Mouse (Mus musculus) stomach, embryonic 16.5 days (tissue): ENCODE measurements around the gene Arhgap6. TPM values are rescaled to one million over a fixed set of nuclear protein-coding genes. Genes with fewer than 3 reads are reported as not detected.

Experiments used
- ATAC-seq: fragments of 200-750 bp; cut with Nextera tagmentation; 2 replicates; pipeline ENCODE4 v1.8.0; 2017; ENCODE audit warnings: moderate number of reproducible peaks, moderate TSS enrichment; ENCODE audit not compliant: insufficient read depth, low FRiP score
- H3K27ac ChIP-seq: fragments of 300-500 bp; sonication (generic); 2 replicates; pipeline ENCODE4 v1.5.1; 2014; ENCODE audit warnings: low read length
- H3K27me3 ChIP-seq: fragments of 300-500 bp; sonication (generic); 2 replicates; pipeline ENCODE4 v1.6.1; 2014; ENCODE audit warnings: low read length, control low read depth, mixed read lengths; ENCODE audit not compliant: control insufficient read depth, insufficient read depth
- H3K36me3 ChIP-seq: fragments of 300-500 bp; sonication (generic); 2 replicates; pipeline ENCODE4 v1.6.1; 2014; ENCODE audit warnings: low read length; ENCODE audit not compliant: control insufficient read depth, insufficient read depth
- H3K4me1 ChIP-seq: fragments of 300-500 bp; sonication (generic); 2 replicates; pipeline ENCODE4 v1.6.1; 2014; ENCODE audit warnings: low read length, control low read depth, mixed read lengths; ENCODE audit not compliant: control insufficient read depth, insufficient read depth
- H3K4me2 ChIP-seq: fragments of 300-500 bp; sonication (generic); 2 replicates; pipeline ENCODE4 v1.6.1; 2014; ENCODE audit warnings: low read depth, low read length, mixed read lengths
- H3K4me3 ChIP-seq: fragments of 300-500 bp; sonication (generic); replicated peaks from 2 replicates; pipeline ENCODE4 v1.5.1; 2014; ENCODE audit warnings: mild to moderate bottlenecking, low read length
- H3K9ac ChIP-seq: fragments of 300-500 bp; sonication (generic); 2 replicates; pipeline ENCODE4 v1.6.1; 2014; ENCODE audit warnings: low read length
- H3K9me3 ChIP-seq: fragments of 300-500 bp; sonication (generic); replicated peaks from 2 replicates; pipeline ENCODE4 v1.6.1; 2016; ENCODE audit warnings: low read length, control low read depth; ENCODE audit not compliant: control insufficient read depth
- WGBS: fragments of 180-500 bp; shearing (Covaris S2); extraction: QIAGEN DNeasy Blood & Tissue Kit; methylation state at CpG from one replicate; pipeline ENCODE4 v1.1.7; 2014; 5-methylcytosine and 5-hydroxymethylcytosine counted together
- polyA plus RNA-seq: library from polyadenylated mRNA; unstranded; fragments of >200 nt; fragmentation: Nextera tagmentation; extraction: Ambion mirVana; gene quantifications from 2 replicates; pipeline ENCODE4 v1.2.1, GENCODE M21; 2015

Arhgap6 gene
- polyA plus RNA-seq, 1 experiment from 2014 or later, result 7.4 TPM

DNA sequence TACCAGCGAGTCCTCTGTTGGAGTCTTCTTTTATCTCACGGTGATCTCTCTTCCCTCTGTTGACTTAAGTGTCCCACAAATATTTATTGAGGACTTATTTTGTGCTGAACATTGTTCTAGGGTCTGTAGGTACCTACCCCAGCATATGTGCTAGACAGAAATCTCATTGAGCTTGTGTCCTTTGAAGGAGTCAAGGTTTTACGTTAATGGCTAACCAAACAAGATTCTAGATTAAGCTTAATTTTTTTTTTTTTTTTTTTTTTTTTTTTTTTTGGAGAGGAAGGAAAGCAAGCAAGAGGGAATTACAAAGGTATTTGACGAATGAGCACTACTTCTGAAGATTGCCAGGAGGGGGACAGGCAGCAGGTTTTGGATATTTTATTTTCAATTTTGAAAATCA is 242.5 kb downstream of the Arhgap6 start:
- Histone ChIP-seq H3K4me2 (peak overlapping the region; percentile 56), H3K27me3 (no peaks in the 10 kb centered on the region; the same call in 1 of the 2 replicates), H3K4me3 (peak overlapping the region; percentile 55), H3K27ac (0 out of 2 replicates have a peak overlapping the region, but pooled peaks have one; percentile 18), H3K4me1 (no peaks in the 10 kb centered on the region), H3K9me3 (no peaks in the 10 kb centered on the region), H3K9ac (peak overlapping the region; percentile 74), H3K36me3 (no peaks in the 10 kb centered on the region)
- WGBS, result 44% methylated on average over 4 of the region's 4 CpGs
- no peak for ATAC-seq

DNA sequence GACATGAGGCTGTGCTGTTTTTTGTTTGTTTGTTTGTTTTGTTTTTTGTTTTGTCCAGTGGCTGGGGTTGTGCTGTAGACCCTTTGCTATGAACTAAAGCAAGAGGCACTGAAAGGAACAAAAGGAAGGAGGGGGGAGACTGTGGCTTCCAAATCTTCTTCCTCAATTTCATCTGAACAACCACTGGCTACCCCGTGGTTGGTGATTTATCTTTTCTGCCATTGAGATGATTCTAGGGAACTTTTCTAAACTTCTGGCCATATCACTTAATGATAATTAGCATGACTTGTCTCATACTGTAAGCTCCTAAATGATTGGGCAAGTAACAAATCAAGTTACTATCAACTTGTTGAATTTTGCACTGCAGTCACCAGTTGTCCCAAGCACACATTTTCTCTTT is 249.0 kb downstream of the Arhgap6 start:
- Histone ChIP-seq H3K9ac (no peak overlapping the region), H3K27me3 (no peaks in the 10 kb centered on the region; the same call in 1 of the 2 replicates), H3K4me1 (no peaks in the 10 kb centered on the region), H3K4me2 (no peak overlapping the region), H3K36me3 (no peaks in the 10 kb centered on the region), H3K27ac (no peak overlapping the region), H3K9me3 (no peaks in the 10 kb centered on the region), H3K4me3 (no peak overlapping the region)
- 52% methylated on average over 1 of the region's 1 CpGs for WGBS
- ATAC-seq, result no peak

DNA sequence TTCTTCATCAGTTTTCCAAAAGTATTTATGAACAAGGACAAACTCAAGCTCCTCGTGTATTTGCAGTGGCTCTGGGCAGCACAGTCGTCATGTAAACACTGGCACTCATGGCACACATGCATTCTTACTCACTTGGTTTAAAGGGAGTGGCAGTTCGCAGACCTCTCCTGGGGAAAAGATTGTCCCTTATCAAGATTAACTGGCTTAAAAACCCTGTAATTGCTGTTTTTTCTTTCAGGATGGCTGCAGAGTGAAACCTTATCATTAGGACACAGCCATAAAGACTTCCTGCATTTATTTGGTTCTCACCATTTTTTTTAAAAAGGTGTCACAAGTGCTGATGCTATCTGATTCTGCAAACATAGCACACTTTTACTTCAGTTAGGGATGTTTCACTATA is 252.7 kb downstream of the Arhgap6 start:
- Histone ChIP-seq H3K9me3 (no peaks in the 10 kb centered on the region), H3K4me3 (no peak overlapping the region), H3K27ac (no peak overlapping the region), H3K27me3 (no peaks in the 10 kb centered on the region; the same call in 1 of the 2 replicates), H3K36me3 (no peaks in the 10 kb centered on the region), H3K4me1 (no peaks in the 10 kb centered on the region), H3K4me2 (no peak overlapping the region), H3K9ac (no peak overlapping the region)
- WGBS, result 45% methylated on average over 3 of the region's 3 CpGs
- ATAC-seq, result no peak

GRCm38 (mm10) chrX:169049550-169049949 is 254.7 kb downstream of the Arhgap6 start:
- no peaks in the 10 kb centered on the region for H3K27me3 ChIP-seq
- no peaks in the 10 kb centered on the region for H3K36me3 ChIP-seq
- no peak for ATAC-seq
- H3K4me3 ChIP-seq, result no peak overlapping the region
- no peak overlapping the region for H3K9ac ChIP-seq
- no peaks in the 10 kb centered on the region for H3K4me1 ChIP-seq
- H3K9me3 ChIP-seq, result no peaks in the 10 kb centered on the region
- H3K4me2 ChIP-seq, result no peak overlapping the region
- no peak overlapping the region for H3K27ac ChIP-seq

DNA sequence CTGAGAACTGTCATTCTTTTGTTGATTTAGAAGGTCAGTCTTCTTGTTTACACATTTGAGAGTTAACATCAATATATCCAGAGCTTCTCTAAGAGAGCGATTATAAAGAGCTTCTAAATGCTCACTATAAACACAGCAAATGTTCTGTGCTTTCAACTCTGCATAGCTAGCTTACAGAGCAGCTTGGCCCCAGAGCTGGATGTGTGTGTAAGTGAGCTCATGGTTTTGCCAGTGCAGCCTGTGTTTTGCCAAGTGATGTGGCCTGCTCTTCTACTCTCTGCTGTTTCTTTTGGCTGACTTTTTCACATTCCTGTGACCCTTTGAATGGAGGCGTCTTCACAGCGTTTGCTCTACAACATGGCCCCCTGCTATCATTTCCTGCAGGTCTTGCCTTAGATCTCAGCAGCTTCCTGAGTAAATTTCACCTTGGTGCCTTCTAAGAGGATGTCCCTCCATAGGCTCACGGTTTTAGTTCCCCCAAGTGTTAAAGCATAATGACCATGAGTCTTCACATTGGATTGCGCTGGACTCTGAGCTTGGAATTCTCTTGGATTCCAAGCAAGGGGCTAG is 259.1 kb downstream of the Arhgap6 start:
- ATAC-seq, result no peak
- no peaks in the 10 kb centered on the region for H3K36me3 ChIP-seq
- H3K27ac ChIP-seq, result peak overlapping the region; percentile 52
- H3K4me2 ChIP-seq, result no peak overlapping the region
- H3K27me3 ChIP-seq, result no peaks in the 10 kb centered on the region
- H3K4me3 ChIP-seq, result no peak overlapping the region
- no peaks in the 10 kb centered on the region for H3K4me1 ChIP-seq
- H3K9me3 ChIP-seq, result no peaks in the 10 kb centered on the region
- 39% methylated on average over 5 of the region's 5 CpGs for WGBS
- H3K9ac ChIP-seq, result no peak overlapping the region

GRCm38 (mm10) chrX:169062555-169062954 is 267.7 kb downstream of the Arhgap6 start:
- Histone ChIP-seq H3K27ac (no peak overlapping the region), H3K36me3 (no peaks in the 10 kb centered on the region), H3K9ac (no peak overlapping the region), H3K27me3 (no peaks in the 10 kb centered on the region), H3K9me3 (no peaks in the 10 kb centered on the region), H3K4me2 (no peak overlapping the region), H3K4me1 (0 out of 2 replicates have a peak, but pooled peaks cover 3% of the 10 kb centered on the region), H3K4me3 (no peak overlapping the region)
- no peak for ATAC-seq

GRCm38 (mm10) chrX:169065298-169065697 is 270.4 kb downstream of the Arhgap6 start:
- H3K4me3 ChIP-seq, result no peak overlapping the region
- 52% methylated on average over 3 of the region's 3 CpGs for WGBS
- H3K4me2 ChIP-seq, result no peak overlapping the region
- H3K27me3 ChIP-seq, result no peaks in the 10 kb centered on the region; the same call in 1 of the 2 replicates
- H3K9ac ChIP-seq, result no peak overlapping the region
- H3K9me3 ChIP-seq, result no peaks in the 10 kb centered on the region
- 0 out of 2 replicates have a peak, but pooled peaks cover 3% of the 10 kb centered on the region for H3K4me1 ChIP-seq
- no peak for ATAC-seq
- no peaks in the 10 kb centered on the region for H3K36me3 ChIP-seq
- H3K27ac ChIP-seq, result no peak overlapping the region

DNA sequence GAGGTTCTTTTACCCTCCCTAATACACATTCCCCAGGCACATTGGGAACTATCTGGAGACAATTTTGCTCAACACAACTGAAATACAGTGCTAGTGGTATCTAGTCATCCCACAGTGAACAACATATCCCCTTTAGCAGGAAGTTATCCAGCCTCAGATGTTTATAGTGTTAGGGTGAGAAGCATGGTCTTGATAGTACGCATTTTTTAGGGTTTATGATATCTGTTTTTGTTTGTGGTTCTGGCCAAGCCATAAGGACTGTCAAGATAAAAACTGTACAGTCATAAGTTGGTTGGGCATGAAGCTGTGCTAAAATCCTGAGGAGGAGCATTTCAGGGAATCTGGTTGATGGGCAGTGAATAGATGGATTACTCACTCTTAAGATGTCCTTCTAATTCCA is 271.0 kb downstream of the Arhgap6 start:
- Histone ChIP-seq H3K4me1 (0 out of 2 replicates have a peak, but pooled peaks cover 3% of the 10 kb centered on the region), H3K9ac (no peak overlapping the region), H3K27me3 (peaks cover under 1% of the 10 kb centered on the region; the same call in 1 of the 2 replicates), H3K36me3 (no peaks in the 10 kb centered on the region), H3K4me2 (no peak overlapping the region), H3K27ac (no peak overlapping the region), H3K4me3 (no peak overlapping the region), H3K9me3 (no peaks in the 10 kb centered on the region)
- no peak for ATAC-seq
- WGBS, result 77% methylated on average over 1 of the region's 1 CpGs

- no peaks in the 10 kb centered on the region for H3K36me3 ChIP-seq
- no peak overlapping the region for H3K27ac ChIP-seq
- H3K9me3 ChIP-seq, result no peaks in the 10 kb centered on the region
- H3K9ac ChIP-seq, result no peak overlapping the region
- H3K27me3 ChIP-seq, result peaks cover 3% of the 10 kb centered on the region; the same call in 1 of the 2 replicates
- H3K4me3 ChIP-seq, result no peak overlapping the region
- H3K4me2 ChIP-seq, result no peak overlapping the region
- ATAC-seq, result no peak
- WGBS, result 81% methylated on average over 2 of the region's 2 CpGs
- H3K4me1 ChIP-seq, result no peaks in the 10 kb centered on the region
Measured at GRCm38 (mm10) chrX:169075020-169075419, 280.1 kb downstream of the Arhgap6 start.
